Mouse (Mus musculus): ENCODE data around the gene Abhd12b. TPM values are rescaled to one million over a fixed set of nuclear protein-coding genes. Genes with fewer than 3 reads are reported as not detected.

The Abhd12b gene
- total RNA-seq, 2 experiments from 2014 or later = not detected

GRCm38 (mm10) chr12:70195426-70195825 is 41.5 kb downstream of the Abhd12b start:
- ATAC-seq (replicated peaks; ENCODE audit: low FRiP score, poor library complexity, severe bottlenecking) = no peak

GRCm38 (mm10) chr12:70196341-70196740 is 42.4 kb downstream of the Abhd12b start:
- ATAC-seq (replicated peaks; ENCODE audit: low FRiP score, poor library complexity, severe bottlenecking) = no peak

GRCm38 (mm10) chr12:70201926-70202529 is 48.1 kb downstream of the Abhd12b start:
- ATAC-seq (replicated peaks; ENCODE audit: low FRiP score, poor library complexity, severe bottlenecking) = no peak

- no peak for ATAC-seq (replicated peaks; ENCODE audit: low FRiP score, poor library complexity, severe bottlenecking)
Observed at GRCm38 (mm10) chr12:70204433-70204832, 50.5 kb downstream of the Abhd12b start.

- no peak for ATAC-seq (replicated peaks; ENCODE audit: low FRiP score, poor library complexity, severe bottlenecking)
Observed at GRCm38 (mm10) chr12:70208214-70208613, 54.3 kb downstream of the Abhd12b start.

GRCm38 (mm10) chr12:70212501-70212900 is 58.6 kb downstream of the Abhd12b start:
- ATAC-seq (replicated peaks; ENCODE audit: low FRiP score, poor library complexity, severe bottlenecking) = no peak

GRCm38 (mm10) chr12:70213601-70214000 is 59.7 kb downstream of the Abhd12b start:
- ATAC-seq (replicated peaks; ENCODE audit: low FRiP score, poor library complexity, severe bottlenecking) = no peak

GRCm38 (mm10) chr12:70214281-70214680 is 60.3 kb downstream of the Abhd12b start:
- ATAC-seq (replicated peaks; ENCODE audit: low FRiP score, poor library complexity, severe bottlenecking) = no peak

- ATAC-seq (replicated peaks; ENCODE audit: low FRiP score, poor library complexity, severe bottlenecking) = no peak
Observed at GRCm38 (mm10) chr12:70216229-70216800, 62.4 kb downstream of the Abhd12b start.

GRCm38 (mm10) chr12:70218795-70219540 is 65.0 kb downstream of the Abhd12b start:
- no peak for ATAC-seq (replicated peaks; ENCODE audit: low FRiP score, poor library complexity, severe bottlenecking)

GRCm38 (mm10) chr12:70221425-70221824 is 67.5 kb downstream of the Abhd12b start:
- ATAC-seq (replicated peaks; ENCODE audit: low FRiP score, poor library complexity, severe bottlenecking) = no peak

GRCm38 (mm10) chr12:70223331-70223730 is 69.4 kb downstream of the Abhd12b start:
- ATAC-seq (replicated peaks; ENCODE audit: low FRiP score, poor library complexity, severe bottlenecking) = no peak

- no peak for ATAC-seq (replicated peaks; ENCODE audit: low FRiP score, poor library complexity, severe bottlenecking)
Observed at GRCm38 (mm10) chr12:70226655-70227054, 72.7 kb downstream of the Abhd12b start.

- ATAC-seq (replicated peaks; ENCODE audit: low FRiP score, poor library complexity, severe bottlenecking) = peak; percentile 90
Observed at GRCm38 (mm10) chr12:70227121-70227932, 73.4 kb downstream of the Abhd12b start.

GRCm38 (mm10) chr12:70228155-70228554 is 74.2 kb downstream of the Abhd12b start:
- ATAC-seq (replicated peaks; ENCODE audit: low FRiP score, poor library complexity, severe bottlenecking) = no peak

- no peak for ATAC-seq (replicated peaks; ENCODE audit: low FRiP score, poor library complexity, severe bottlenecking)
Observed at GRCm38 (mm10) chr12:70231294-70231693, 77.4 kb downstream of the Abhd12b start, which contains the start of gene Pygl. TSS of gene Pygl (minus strand) at chr12:70231488.

GRCm38 (mm10) chr12:70232020-70232544 is 78.1 kb downstream of the Abhd12b start:
- no peak for ATAC-seq (replicated peaks; ENCODE audit: low FRiP score, poor library complexity, severe bottlenecking)
